ENCODE assay signal across 9 mouse cellular contexts in the genomic region with DNA sequence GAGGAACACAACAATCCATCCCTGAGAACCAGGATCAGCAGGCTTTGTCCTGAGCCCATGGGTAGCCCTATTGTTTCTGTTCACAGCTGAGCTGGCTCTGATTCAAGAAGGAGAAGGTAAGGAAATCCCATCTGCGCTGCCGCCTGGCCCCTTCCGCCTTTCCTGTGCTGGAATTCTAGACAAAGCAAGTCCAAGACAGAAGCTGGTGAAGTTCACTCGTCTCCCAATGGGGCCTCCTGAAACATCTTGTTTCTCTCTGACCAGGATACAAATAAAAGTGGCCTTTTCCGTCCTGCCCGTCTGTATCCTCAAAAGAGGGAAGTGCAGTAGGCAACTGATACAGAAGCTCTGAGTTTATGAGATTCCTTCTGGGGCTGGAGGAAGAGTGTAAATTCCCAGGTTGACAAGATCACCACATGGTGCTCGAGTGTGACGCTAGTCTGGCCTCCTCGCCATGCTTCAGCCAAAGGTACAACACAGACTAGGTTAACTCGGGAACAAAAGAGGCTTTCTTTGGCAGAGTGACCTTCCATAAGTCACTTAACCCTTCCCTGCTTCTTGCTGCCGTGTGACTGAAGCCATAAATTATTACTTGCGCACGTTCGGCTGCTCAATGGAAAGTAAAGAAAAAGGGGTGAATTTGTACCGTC.
DNase-seq lines count a peak whose midpoint lies in the region; ATAC-seq and TF ChIP-seq lines count a peak whose summit lies in the region.
"Had no signal": no experiment of that assay in that cellular context is flagged by ENCODE, and none has a peak within 500 bp of the region (broad histone marks: within the 10 kb centered on the region; RNA-seq: fewer than 3 reads in every experiment).

No protein-coding gene starts in this region.

- no peak for TF ChIP-seq POLR2A in heart, adult 2 months (IDR thresholded peaks at IDR 0.05; ENCODE audit: insufficient read depth, low read depth, low read length)

- H3K27ac ChIP-seq in lung, embryonic 16.5 days (ENCODE audit: low read length) = peak overlapping the region; percentile 76
- H3K27ac ChIP-seq in heart, adult 2 months = peak overlapping the region; percentile 23

- no peaks in the 10 kb centered on the region for H3K79me2 ChIP-seq in heart, adult 2 months (replicated peaks; ENCODE audit: control insufficient read depth, insufficient read depth, low read length)

- no peak for DNase-seq in lung, postnatal 25 days (ENCODE audit: low spot score)
- DNase-seq in heart, adult 2 months = peak; percentile 25 to 30
- DNase-seq in kidney, adult 8-10 months = peak; percentile 29 to 40
- DNase-seq in lung, postnatal 36 days = peak; percentile 5
- DNase-seq in left cerebral cortex, postnatal 25 days (ENCODE audit: low spot score in 2 of 2) = no peak
- DNase-seq in gastrocnemius, adult 18-20 months (ENCODE audit: low spot score) = no peak
- DNase-seq: adrenal gland, adult 8-10 months had no signal

- TF ChIP-seq CTCF in heart, adult 2 months (IDR thresholded peaks at IDR 0.05) = no peak

- WGBS in lung, embryonic 16.5 days = 52% methylated on average over 15 of the region's 15 CpGs
- 54% methylated on average over 15 of the region's 15 CpGs for WGBS in heart, adult 2 months

- H3K4me1 ChIP-seq in lung, embryonic 16.5 days (replicated peaks; ENCODE audit: control insufficient read depth, insufficient read depth, low read length) = peaks cover 17% of the 10 kb centered on the region
- peaks cover 4% of the 10 kb centered on the region; the same call in 1 of the 2 replicates for H3K4me1 ChIP-seq in heart, adult 2 months (ENCODE audit: control insufficient read depth, insufficient read depth, low read length)

- H3K36me3 ChIP-seq in lung, embryonic 16.5 days (ENCODE audit: control insufficient read depth, insufficient read depth, low read length) = no peaks in the 10 kb centered on the region
- no peaks in the 10 kb centered on the region for H3K36me3 ChIP-seq in heart, adult 2 months (ENCODE audit: control insufficient read depth, insufficient read depth, low read length)

- peak; percentile 18; the same call in 1 of the 2 replicates for ATAC-seq in lung, embryonic 16.5 days (ENCODE audit: low read depth)
- ATAC-seq in megakaryocyte progenitor cell, adult 5-6 weeks (replicated peaks; ENCODE audit: poor library complexity) = no peak

- TF ChIP-seq EP300 in heart, adult 2 months (IDR thresholded peaks at IDR 0.05; ENCODE audit: insufficient read depth, low read depth, low read length) = no peak

- H3K9me3 ChIP-seq in lung, embryonic 16.5 days (ENCODE audit: control insufficient read depth, low read length) = no peaks in the 10 kb centered on the region

- intact Hi-C loops in heart, adult 2 months (cut with DNase I) = loop anchor here (2.0 kb wide), 1 partner anchor 106 kb away; no protein-coding TSS in a partner anchor
- intact Hi-C loops in left cerebral cortex, postnatal 25 days (cut with DNase I) = no loop called here

- H3K4me2 ChIP-seq in lung, embryonic 16.5 days (ENCODE audit: low read depth, low read length) = no peak overlapping the region

- no peak overlapping the region for H3K9ac ChIP-seq in lung, embryonic 16.5 days (ENCODE audit: low read length)
- no peak overlapping the region for H3K9ac ChIP-seq in heart, adult 2 months (ENCODE audit: low read depth, low read length)

- no peak overlapping the region for H3K4me3 ChIP-seq in lung, embryonic 16.5 days (ENCODE audit: low read length)
- no peak overlapping the region for H3K4me3 ChIP-seq in heart, adult 2 months

- no peaks in the 10 kb centered on the region for H3K27me3 ChIP-seq in lung, embryonic 16.5 days (ENCODE audit: control insufficient read depth, insufficient read depth, low read depth, low read length)
- H3K27me3 ChIP-seq in heart, adult 2 months (ENCODE audit: control insufficient read depth, insufficient read depth, low read length) = no peaks in the 10 kb centered on the region

Comparison
In these comparisons a context has a peak if more than half of its experiments do, and no peak if none do; other contexts are left out.
1. DNase-seq: peak in heart, adult 2 months (2 of 2), kidney, adult 8-10 months (2 of 2) and lung, postnatal 36 days (single experiment); none in lung, postnatal 25 days (single experiment), left cerebral cortex, postnatal 25 days (0 of 2) and gastrocnemius, adult 18-20 months (single experiment).